Mouse (Mus musculus) heart, embryonic 10.5 days (tissue): ENCODE data around the gene Col6a1. TPM values are rescaled to one million over a fixed set of nuclear protein-coding genes. Genes with fewer than 3 reads are reported as not detected.
"Not testable (repeated sequence)": the region's sequence is repeated elsewhere in the genome, so short reads cannot be mapped to it uniquely, and the experiment has no call there.

Experiments used
- DNase-seq: peaks from one replicate; pipeline ENCODE4 v3.0.0-alpha.2; 2017; ENCODE audit warnings: low spot score
- H3K27ac ChIP-seq: fragments of 300-500 bp; sonication (generic); 2 replicates; pipeline ENCODE4 v1.5.1; 2016; ENCODE audit warnings: mild to moderate bottlenecking
- H3K27me3 ChIP-seq: fragments of 300-500 bp; sonication (generic); 2 replicates; pipeline ENCODE4 v1.6.1; 2016; ENCODE audit warnings: mild to moderate bottlenecking; ENCODE audit not compliant: poor library complexity, insufficient read depth, severe bottlenecking
- H3K36me3 ChIP-seq: fragments of 300-500 bp; sonication (generic); 2 replicates; pipeline ENCODE4 v1.6.1; 2016; ENCODE audit warnings: mild to moderate bottlenecking, moderate library complexity
- H3K4me1 ChIP-seq: fragments of 300-500 bp; sonication (generic); 2 replicates; pipeline ENCODE4 v1.6.1; 2016; ENCODE audit warnings: mild to moderate bottlenecking
- H3K4me3 ChIP-seq: fragments of 300-500 bp; sonication (generic); 2 replicates; pipeline ENCODE4 v1.5.1; 2016; ENCODE audit warnings: mild to moderate bottlenecking, moderate library complexity
- H3K9me3 ChIP-seq: fragments of 300-500 bp; sonication (generic); 2 replicates; pipeline ENCODE4 v1.6.1; 2016; ENCODE audit warnings: mild to moderate bottlenecking, moderate library complexity
- WGBS: fragments of 180-500 bp; shearing (Covaris S2); methylation state at CpG from one replicate; pipeline ENCODE4 v1.1.7; 2016; 5-methylcytosine and 5-hydroxymethylcytosine counted together
- polyA plus RNA-seq: library from polyadenylated mRNA; unstranded; fragments of >200 nt; fragmentation: Nextera tagmentation; extraction: Ambion mirVana; gene quantifications from 2 replicates; pipeline ENCODE4 v1.2.1, GENCODE M21; 2016

Gene Col6a1
- 17.1 and 18.2 TPM in 2 replicates for polyA plus RNA-seq

GRCm38 (mm10) chr10:76725682-76726285 is at the start of gene Col6a1:
Col6a1 (minus strand) TSS chr10:76726168.
- peaks cover 29% of the 10 kb centered on the region for H3K4me1 ChIP-seq
- H3K36me3 ChIP-seq = peaks cover 10% of the 10 kb centered on the region; the same call in 1 of the 2 replicates
- peak within 1 kb of the TSS; percentile 37 for H3K4me3 ChIP-seq
- H3K9me3 ChIP-seq = no peaks in the 10 kb centered on the region
- WGBS = 30% methylated on average over 9 of the region's 9 CpGs
- peaks cover 19% of the 10 kb centered on the region; the same call in 1 of the 2 replicates for H3K27me3 ChIP-seq
- DNase-seq = peak; percentile 80
- H3K27ac ChIP-seq = peak within 1 kb of the TSS; percentile 83

GRCm38 (mm10) chr10:76771624-76772023 is 45.7 kb upstream of the Col6a1 start:
- Histone ChIP-seq H3K9me3 (no peaks in the 10 kb centered on the region), H3K4me3 (no peak overlapping the region), H3K36me3 (no peaks in the 10 kb centered on the region), H3K27ac (no peak overlapping the region; the same call in 1 of the 2 replicates), H3K27me3 (no peaks in the 10 kb centered on the region), H3K4me1 (peaks cover 18% of the 10 kb centered on the region)
- 68% methylated on average over 3 of the region's 3 CpGs for WGBS
- DNase-seq = no peak

GRCm38 (mm10) chr10:76771086-76771485 is 45.1 kb upstream of the Col6a1 start:
- Histone ChIP-seq H3K4me1 (peaks cover 18% of the 10 kb centered on the region), H3K27me3 (no peaks in the 10 kb centered on the region), H3K4me3 (no peak overlapping the region), H3K9me3 (no peaks in the 10 kb centered on the region), H3K36me3 (no peaks in the 10 kb centered on the region), H3K27ac (peak overlapping the region; percentile 19; the same call in 1 of the 2 replicates)
- WGBS = 58% methylated on average over 5 of the region's 5 CpGs
- no peak for DNase-seq

GRCm38 (mm10) chr10:76769581-76769980 is 43.6 kb upstream of the Col6a1 start:
- no peaks in the 10 kb centered on the region for H3K36me3 ChIP-seq
- 82% methylated on average over 6 of the region's 6 CpGs for WGBS
- H3K4me1 ChIP-seq = peaks cover 18% of the 10 kb centered on the region
- H3K9me3 ChIP-seq = no peaks in the 10 kb centered on the region
- no peak overlapping the region for H3K4me3 ChIP-seq
- H3K27ac ChIP-seq = no peak overlapping the region
- DNase-seq = no peak
- no peaks in the 10 kb centered on the region for H3K27me3 ChIP-seq

GRCm38 (mm10) chr10:76766196-76766595 is 40.2 kb upstream of the Col6a1 start:
- 84% methylated on average over 1 of the region's 1 CpGs for WGBS
- H3K27ac ChIP-seq = no peak overlapping the region

GRCm38 (mm10) chr10:76764927-76765326 is 39.0 kb upstream of the Col6a1 start:
- WGBS = 87% methylated on average over 4 of the region's 4 CpGs
- no peaks in the 10 kb centered on the region for H3K9me3 ChIP-seq
- no peaks in the 10 kb centered on the region for H3K36me3 ChIP-seq
- peak; percentile 58 for DNase-seq
- H3K27me3 ChIP-seq = no peaks in the 10 kb centered on the region
- H3K4me3 ChIP-seq = no peak overlapping the region
- no peaks in the 10 kb centered on the region for H3K4me1 ChIP-seq
- H3K27ac ChIP-seq = no peak overlapping the region

More at GRCm38 (mm10) chr10:76766196-76766595, 40.2 kb upstream of the Col6a1 start:
- DNase-seq = peak; percentile 61
- Histone ChIP-seq H3K36me3 (no peaks in the 10 kb centered on the region), H3K4me1 (peaks cover 8% of the 10 kb centered on the region), H3K27me3 (no peaks in the 10 kb centered on the region), H3K9me3 (no peaks in the 10 kb centered on the region), H3K4me3 (no peak overlapping the region)

GRCm38 (mm10) chr10:76763016-76763415 is 37.0 kb upstream of the Col6a1 start:
- Histone ChIP-seq H3K27me3 (no peaks in the 10 kb centered on the region), H3K4me1 (no peaks in the 10 kb centered on the region), H3K9me3 (no peaks in the 10 kb centered on the region), H3K27ac (no peak overlapping the region), H3K36me3 (no peaks in the 10 kb centered on the region), H3K4me3 (no peak overlapping the region)
- DNase-seq = peak; percentile 52
- 87% methylated on average over 12 of the region's 12 CpGs for WGBS

- DNase-seq = peak; percentile 68
- H3K36me3 ChIP-seq = no peaks in the 10 kb centered on the region
- no peaks in the 10 kb centered on the region for H3K27me3 ChIP-seq
- H3K4me3 ChIP-seq = no peak overlapping the region
- no peaks in the 10 kb centered on the region for H3K4me1 ChIP-seq
- no peak overlapping the region for H3K27ac ChIP-seq
- H3K9me3 ChIP-seq = no peaks in the 10 kb centered on the region
- 82% methylated on average over 7 of the region's 7 CpGs for WGBS
These were observed 36.4 kb upstream of the Col6a1 start for GRCm38 (mm10) chr10:76762411-76762810.

GRCm38 (mm10) chr10:76759878-76760277 is 33.9 kb upstream of the Col6a1 start:
- DNase-seq = peak; percentile 52
- H3K4me3 ChIP-seq = no peak overlapping the region
- WGBS = 83% methylated on average over 5 of the region's 5 CpGs

GRCm38 (mm10) chr10:76753640-76754039 is 27.7 kb upstream of the Col6a1 start:
- H3K27me3 ChIP-seq = no peaks in the 10 kb centered on the region
- H3K4me3 ChIP-seq = no peak overlapping the region
- DNase-seq = peak; percentile 56
- WGBS = 75% methylated on average over 3 of the region's 3 CpGs
- H3K36me3 ChIP-seq = no peaks in the 10 kb centered on the region
- no peaks in the 10 kb centered on the region for H3K4me1 ChIP-seq
- H3K27ac ChIP-seq = no peak overlapping the region
- H3K9me3 ChIP-seq = 0 out of 2 replicates have a peak, but pooled peaks cover 3% of the 10 kb centered on the region

More at GRCm38 (mm10) chr10:76759878-76760277, 33.9 kb upstream of the Col6a1 start:
- no peaks in the 10 kb centered on the region for H3K36me3 ChIP-seq
- no peaks in the 10 kb centered on the region for H3K4me1 ChIP-seq
- no peaks in the 10 kb centered on the region for H3K27me3 ChIP-seq
- no peak overlapping the region for H3K27ac ChIP-seq
- H3K9me3 ChIP-seq = no peaks in the 10 kb centered on the region

GRCm38 (mm10) chr10:76744267-76744666 is 18.3 kb upstream of the Col6a1 start:
- H3K9me3 ChIP-seq, H3K4me3 ChIP-seq, H3K27me3 ChIP-seq, H3K36me3 ChIP-seq, H3K27ac ChIP-seq, H3K4me1 ChIP-seq: not testable (repeated sequence)
- peak; percentile 24 for DNase-seq
- 47% methylated on average over 11 of the region's 11 CpGs for WGBS

- H3K27ac ChIP-seq = no peak overlapping the region
- no peaks in the 10 kb centered on the region for H3K9me3 ChIP-seq
- H3K27me3 ChIP-seq = 0 out of 2 replicates have a peak, but pooled peaks cover 5% of the 10 kb centered on the region
- WGBS = 62% methylated on average over 8 of the region's 8 CpGs
- H3K36me3 ChIP-seq = no peaks in the 10 kb centered on the region
- peak; percentile 50 for DNase-seq
- peaks cover 26% of the 10 kb centered on the region for H3K4me1 ChIP-seq
- no peak overlapping the region for H3K4me3 ChIP-seq
These were observed 10.8 kb upstream of the Col6a1 start for GRCm38 (mm10) chr10:76736764-76737163.

GRCm38 (mm10) chr10:76734979-76735378 is 9.0 kb upstream of the Col6a1 start:
- peak; percentile 88 for DNase-seq
- Histone ChIP-seq H3K36me3 (no peaks in the 10 kb centered on the region), H3K9me3 (no peaks in the 10 kb centered on the region), H3K4me3 (no peak overlapping the region), H3K27ac (no peak overlapping the region), H3K4me1 (peaks cover 29% of the 10 kb centered on the region), H3K27me3 (peaks cover 13% of the 10 kb centered on the region; the same call in 1 of the 2 replicates)
- 2% methylated on average over 4 of the region's 4 CpGs for WGBS
